Mouse (Mus musculus) urinary bladder, postnatal 14 days (tissue): ENCODE measurements at regions not wholly inside any gene's neighbourhood (a gene's known extent, or its start where the extent isn't known, plus 50 kb on each side); places are given as distances from the start of the nearest gene placed in this dataset.

ENCODE experiments used
- DNase-seq: peaks from one replicate; pipeline ENCODE4 v3.0.0; 2021; ENCODE audit warnings: low spot score

GRCm38 (mm10) chr4:55134339-55134738 lies 189.5 kb downstream of the Zfp462 start:
- no peak for DNase-seq

DNA sequence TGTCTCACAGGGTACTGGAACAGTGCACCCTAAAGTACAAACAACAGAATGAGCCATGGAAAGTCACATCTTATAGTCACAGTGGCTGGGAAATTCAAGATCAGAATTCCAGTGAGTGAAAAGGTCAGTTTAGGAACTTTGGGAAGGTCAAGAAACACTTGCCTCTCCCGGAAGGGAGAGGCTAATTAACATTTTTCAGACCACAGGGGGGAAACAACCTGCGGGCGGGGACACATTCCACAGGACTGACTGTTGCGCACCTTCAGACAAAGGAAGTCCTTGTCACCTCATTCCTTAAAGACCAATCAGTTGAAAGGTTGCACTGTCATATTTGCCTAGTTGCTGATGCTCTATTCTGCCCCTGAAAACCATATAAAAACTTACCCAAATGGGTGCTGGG lies 189.9 kb downstream of the Zfp462 start:
- DNase-seq, result no peak

DNA sequence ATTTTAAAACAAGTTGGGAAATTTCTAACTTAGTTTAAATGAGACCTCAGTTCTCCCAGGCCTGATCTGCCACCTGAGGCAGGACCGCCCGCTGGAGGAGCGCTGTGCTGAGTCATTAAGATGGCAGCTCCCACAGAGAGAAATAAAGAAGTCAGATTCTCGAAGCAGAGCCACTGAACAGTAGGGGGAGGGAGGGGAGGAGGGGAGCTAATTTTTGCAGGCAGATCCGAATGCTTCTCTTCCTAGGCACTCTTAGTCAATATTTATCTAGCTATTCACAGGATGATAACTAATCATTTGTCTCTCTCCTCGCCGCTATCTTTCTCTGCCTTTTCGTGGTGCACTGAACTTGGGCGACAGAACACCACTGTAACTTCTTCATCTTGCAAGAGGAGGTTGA lies 191.4 kb downstream of the Zfp462 start:
- no peak for DNase-seq

DNA sequence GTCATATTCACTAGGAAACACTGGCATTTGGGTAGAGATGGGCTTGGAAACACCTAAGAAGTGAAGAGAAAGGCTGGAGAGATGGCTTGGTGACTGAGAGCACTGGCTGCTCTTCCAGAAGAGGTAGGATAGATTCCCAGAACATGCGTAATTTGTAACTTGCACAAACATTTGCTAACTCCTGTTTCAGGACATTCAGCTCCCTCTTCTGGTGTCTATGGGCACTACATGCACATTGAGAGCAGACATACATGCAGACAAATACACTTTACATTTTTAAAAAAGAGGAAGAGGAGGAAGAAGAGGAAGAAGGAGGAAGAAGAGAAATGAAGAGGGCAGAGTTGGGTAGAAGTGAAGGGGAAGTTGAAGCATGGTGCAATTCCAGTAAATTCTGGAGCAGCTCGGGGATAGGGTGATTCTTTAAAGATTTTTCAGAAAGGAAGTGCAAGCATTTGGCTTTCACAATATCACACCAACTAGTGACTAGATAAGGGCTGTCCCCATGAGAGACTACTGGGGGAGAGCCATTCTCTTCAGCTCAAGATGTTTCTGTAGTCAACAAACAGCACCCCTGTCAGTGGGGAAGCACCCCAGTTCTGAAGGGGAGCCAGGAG lies 193.0 kb downstream of the Zfp462 start:
- DNase-seq, result no peak

DNA sequence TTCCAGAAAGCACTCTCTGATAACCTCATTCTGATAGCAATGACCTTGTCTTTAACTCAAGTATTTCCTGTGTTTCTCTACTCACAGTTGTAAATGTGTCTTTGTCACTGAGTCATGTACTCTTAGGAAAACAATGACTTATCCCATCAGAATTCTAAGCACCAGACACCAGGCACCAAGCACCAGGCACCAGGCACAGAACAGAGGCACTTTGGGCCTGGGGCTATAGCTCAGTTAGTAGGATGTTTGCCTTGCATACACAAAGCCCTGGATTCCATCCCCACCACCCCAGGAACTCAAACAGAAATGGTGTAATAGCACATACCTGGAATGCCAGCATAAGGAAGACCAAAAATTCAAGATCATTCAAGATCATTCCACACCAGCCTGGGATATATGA lies 196.5 kb downstream of the Zfp462 start:
- DNase-seq, result no peak

GRCm38 (mm10) chr4:55141923-55142732 lies 197.3 kb downstream of the Zfp462 start:
- no peak for DNase-seq

- DNase-seq, result no peak
Measured at GRCm38 (mm10) chr4:55143400-55143799, 198.6 kb downstream of the Zfp462 start.

- no peak for DNase-seq
Measured at GRCm38 (mm10) chr4:55144995-55145394, 200.1 kb downstream of the Zfp462 start.

DNA sequence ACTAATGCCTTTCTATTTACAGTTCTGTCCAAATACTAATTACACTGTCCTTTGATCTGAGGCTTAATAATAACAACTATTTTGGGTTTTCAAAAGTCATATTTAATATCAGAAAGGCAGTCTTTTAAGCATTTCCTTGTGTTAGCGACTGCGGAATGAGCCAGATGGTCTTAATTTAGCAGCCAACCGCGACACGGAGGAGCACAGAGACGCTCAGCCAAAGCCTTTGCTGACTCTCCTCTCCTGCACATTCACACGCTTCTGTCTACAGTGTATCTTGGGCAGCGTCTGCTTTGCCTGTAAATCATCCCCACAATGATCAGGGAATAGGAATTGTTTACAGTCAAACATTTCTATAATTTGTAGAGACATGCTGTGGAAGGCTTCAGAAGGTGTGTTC lies 201.1 kb downstream of the Zfp462 start:
- DNase-seq, result no peak

DNA sequence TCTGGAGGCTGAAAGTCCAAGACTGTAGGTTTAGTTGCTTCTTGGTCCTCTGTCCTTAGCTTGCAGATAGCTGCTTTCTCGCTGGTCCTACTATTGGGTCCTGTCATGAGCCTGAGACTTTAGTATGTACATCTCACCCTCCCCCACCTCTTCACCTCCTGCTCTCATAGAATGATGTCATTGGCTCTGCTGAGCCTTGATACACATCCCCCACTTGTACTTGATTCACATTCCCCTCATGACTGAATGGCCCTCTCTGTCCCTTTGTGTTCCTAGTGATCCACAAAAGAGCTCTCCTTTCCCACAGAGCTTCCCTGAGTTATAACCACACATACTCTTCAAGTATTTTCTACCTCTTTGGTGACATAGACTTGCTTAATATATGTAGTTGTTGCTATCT lies 201.5 kb upstream of the Rad23b start:
- no peak for DNase-seq

- DNase-seq, result no peak
Measured at GRCm38 (mm10) chr4:55154556-55154955, 195.3 kb upstream of the Rad23b start.

DNA sequence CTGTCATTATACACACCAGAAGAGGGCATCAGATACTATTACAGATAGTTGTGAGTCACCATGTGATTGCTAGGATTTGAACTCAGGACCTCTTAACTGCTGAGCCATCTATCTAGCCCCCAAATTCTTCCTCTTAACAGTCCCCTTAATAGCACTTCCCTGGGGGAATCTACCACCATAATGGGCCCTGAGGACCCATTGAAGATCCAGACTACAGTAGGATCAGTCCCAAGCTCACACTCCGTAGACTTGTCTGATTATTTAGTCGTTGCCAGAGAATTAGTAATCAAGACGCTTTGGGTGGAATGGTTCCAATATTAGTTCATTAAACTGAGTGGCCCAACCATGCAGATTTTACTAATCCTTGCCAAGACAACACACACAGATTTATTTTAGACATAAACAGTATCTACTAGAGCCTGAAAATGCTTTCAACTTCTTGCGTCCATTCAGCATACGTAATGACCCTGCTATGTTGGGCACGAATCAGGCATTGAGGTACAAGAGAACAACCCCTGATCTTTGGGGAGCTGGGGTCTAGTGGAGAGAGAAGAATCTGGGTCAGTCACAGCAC lies 191.6 kb upstream of the Rad23b start:
- DNase-seq, result no peak

DNA sequence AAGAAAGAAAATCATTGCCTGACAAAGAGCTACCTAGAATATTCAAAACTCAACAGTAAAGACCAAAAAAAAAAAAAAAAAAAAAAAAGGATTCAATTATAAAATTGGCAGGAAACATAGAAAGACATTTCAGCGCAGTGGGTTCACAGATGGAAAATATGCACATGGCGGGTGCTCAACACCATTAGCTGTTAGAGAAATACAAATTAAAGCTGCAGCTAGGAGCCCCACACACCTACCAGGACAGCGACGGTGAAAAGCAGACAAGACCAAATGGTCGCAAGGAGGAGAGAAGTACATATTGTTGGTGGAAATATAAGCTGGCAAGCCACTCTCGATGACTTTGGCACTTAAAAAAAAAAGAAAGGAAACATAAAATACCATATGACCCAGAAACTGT lies 183.6 kb upstream of the Rad23b start:
- no peak for DNase-seq

DNA sequence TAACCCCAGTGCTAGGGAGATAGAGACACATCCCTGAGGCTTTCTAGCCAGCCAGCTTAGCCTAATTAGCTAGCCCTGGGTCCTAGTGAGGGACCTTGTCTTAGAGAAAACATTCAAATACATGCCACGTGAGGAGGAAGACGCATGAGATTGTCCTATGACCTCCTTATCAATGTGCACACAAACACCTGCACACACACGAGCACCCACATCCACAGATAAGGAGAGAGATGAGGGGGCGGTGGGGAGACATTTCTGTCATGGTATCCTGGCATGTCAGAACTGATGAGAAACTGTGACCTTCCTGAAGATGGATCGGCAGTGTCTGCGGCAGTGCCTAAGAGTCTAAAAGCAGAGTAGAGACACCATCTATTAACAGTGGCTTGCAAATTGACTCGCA lies 180.8 kb upstream of the Rad23b start:
- DNase-seq, result no peak

- no peak for DNase-seq
Measured at GRCm38 (mm10) chr4:55172334-55172891, 177.4 kb upstream of the Rad23b start.

GRCm38 (mm10) chr4:55176026-55176425 lies 173.8 kb upstream of the Rad23b start:
- DNase-seq, result no peak

- DNase-seq, result no peak
Measured at GRCm38 (mm10) chr4:55179456-55179855, 170.4 kb upstream of the Rad23b start.

GRCm38 (mm10) chr4:55183519-55183918 lies 166.3 kb upstream of the Rad23b start:
- DNase-seq, result no peak

DNA sequence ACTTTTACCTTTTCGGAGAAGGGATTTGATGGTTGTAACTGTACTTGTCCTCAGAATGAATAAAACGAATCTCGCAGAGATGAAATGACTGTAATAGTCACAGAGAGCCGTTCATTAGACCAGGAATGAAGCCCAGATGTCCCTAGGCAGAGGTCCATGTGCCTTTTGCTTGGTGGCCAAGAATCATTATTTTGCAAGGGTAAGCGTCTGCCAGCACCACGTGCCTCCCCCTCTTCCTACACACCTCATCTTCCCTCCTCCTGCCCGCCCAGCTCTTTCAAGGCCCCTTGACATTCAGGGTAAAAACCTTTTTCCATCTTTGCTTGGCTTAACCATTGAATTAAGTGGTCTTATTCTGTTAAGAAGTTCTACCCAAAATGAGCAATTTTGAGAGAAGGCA lies 161.1 kb upstream of the Rad23b start:
- no peak for DNase-seq

GRCm38 (mm10) chr4:55190586-55190985 lies 159.3 kb upstream of the Rad23b start:
- no peak for DNase-seq

GRCm38 (mm10) chr4:55194061-55194460 lies 155.8 kb upstream of the Rad23b start:
- no peak for DNase-seq

GRCm38 (mm10) chr4:55194552-55194951 lies 155.3 kb upstream of the Rad23b start:
- DNase-seq, result no peak
